Mouse (Mus musculus): ENCODE data around the gene Ifnl2.

DNA sequence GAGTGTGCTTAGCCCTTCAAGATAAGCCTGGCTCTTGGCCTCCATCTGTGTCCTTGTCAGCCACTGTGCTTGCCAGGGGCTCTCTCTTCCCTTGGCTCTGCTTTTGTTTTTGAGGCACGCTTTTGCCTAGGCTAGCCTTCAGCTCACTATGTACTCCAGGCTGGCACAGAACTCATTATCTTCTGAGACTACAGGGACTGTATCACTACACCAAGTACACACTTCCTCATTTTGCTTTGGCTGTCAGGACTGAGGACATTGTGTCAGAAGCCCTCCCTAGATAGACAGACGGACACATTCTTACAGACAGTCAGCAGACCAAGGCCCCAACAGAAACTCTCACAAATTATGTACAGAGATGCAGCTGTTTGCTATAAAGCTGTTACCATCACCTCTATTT is 47.5 kb downstream of the Ifnl2 start:
- TF ChIP-seq CTCF (IDR thresholded peaks at IDR 0.05) (no peak), POLR2A (IDR thresholded peaks at IDR 0.05; ENCODE audit: insufficient read depth, low read depth, low read length) (no peak)

Data from heart, adult 2 months (tissue).